Mouse (Mus musculus) adrenal gland, postnatal 4 days (tissue): ENCODE results near the gene Hyal3. TPM values are rescaled to one million over a fixed set of nuclear protein-coding genes. Genes with fewer than 3 reads are reported as not detected.

Experiments used
- DNase-seq, 2 experiments: peaks; one replicate each; pipeline ENCODE4 v3.0.0; 2021 to 2022; ENCODE audit warnings: low spot score in 2 of 2, mixed read lengths in 2 of 2
- total RNA-seq, 2 experiments: library from RNA; stranded (reverse); gene quantifications; 2 replicates each; pipeline ENCODE4 v1.2.3; 2021

Hyal3 gene
- total RNA-seq, 2 experiments from 2014 or later, result 2.7 to 2.9 TPM

- DNase-seq, result peak; percentile 57 to 71
Observed at GRCm38 (mm10) chr9:107633091-107633660, 52.6 kb downstream of the Hyal3 start.

GRCm38 (mm10) chr9:107633661-107634405 lies 53.2 kb downstream of the Hyal3 start:
- no peak for DNase-seq

- DNase-seq, result no peak
Observed at GRCm38 (mm10) chr9:107634406-107635278, 54.0 kb downstream of the Hyal3 start.

- peak; percentile 85 to 94 for DNase-seq
Observed at GRCm38 (mm10) chr9:107635279-107636028, 54.8 kb downstream of the Hyal3 start, which contains the start of gene Gnai2. Gene Gnai2 (minus strand): TSS chr9:107635367.

Other genes with a start within 250 kb of the Hyal3 start
- 10 to 100 TPM; 19.5 to 23.7 TPM for gene Hemk1, start 242.5 kb upstream of the Hyal3 start, total RNA-seq
- 1 to 10 TPM; 4.2 to 4.3 TPM for gene 6430571L13Rik, start 240.2 kb upstream of the Hyal3 start, total RNA-seq
- 10 to 100 TPM; 10.1 to 10.9 TPM for gene Cacna2d2, start 181.2 kb upstream of the Hyal3 start, total RNA-seq
- 10 to 100 TPM; 40.8 to 44.6 TPM for gene Tmem115, start 46.9 kb upstream of the Hyal3 start, total RNA-seq
- 10 to 100 TPM; 19.2 to 21.7 TPM for gene Cyb561d2, start 38.6 kb upstream of the Hyal3 start, total RNA-seq
- gene Nprl2, start 38.6 kb upstream of the Hyal3 start, total RNA-seq, result 10 to 100 TPM; 18.8 to 19.6 TPM
- gene Zmynd10, start 33.5 kb upstream of the Hyal3 start, total RNA-seq, result 1 to 10 TPM in 1 of 2 experiments, under 1 TPM in 1; 0.71 to 1.6 TPM
- gene Rassf1, start 29.3 kb upstream of the Hyal3 start, total RNA-seq, result 10 to 100 TPM; 34.9 to 37.6 TPM
- 10 to 100 TPM; 31.8 to 33.8 TPM for gene Tusc2, start 17.6 kb upstream of the Hyal3 start, total RNA-seq
- gene Hyal2, start 12.9 kb upstream of the Hyal3 start, total RNA-seq, result 10 to 100 TPM; 39.4 to 47.2 TPM
- gene Hyal1, start 3.9 kb upstream of the Hyal3 start, total RNA-seq, result 1 to 10 TPM; 5.1 to 5.4 TPM
- 10 to 100 TPM; 17.4 to 18.0 TPM for gene Naa80, start 1.9 kb upstream of the Hyal3 start, total RNA-seq
- 10 to 100 TPM; 40.9 to 41.4 TPM for gene Ifrd2, start 6.8 kb downstream of the Hyal3 start, total RNA-seq
- gene Sema3b, start 28.4 kb downstream of the Hyal3 start, total RNA-seq, result 10 to 100 TPM; 16.9 to 19.4 TPM
- gene Gnai2, start 54.5 kb downstream of the Hyal3 start, total RNA-seq, result 100 to 1,000 TPM; 345 to 390 TPM
- 10 to 100 TPM; 10.1 to 37.4 TPM for gene Slc38a3, start 88.7 kb downstream of the Hyal3 start, total RNA-seq
- gene Gnat1, start 98.9 kb downstream of the Hyal3 start, total RNA-seq, result 1 to 10 TPM in 1 of 2 experiments, under 1 TPM in 1; 0.73 to 1.6 TPM
- gene Sema3f, start 129.7 kb downstream of the Hyal3 start, total RNA-seq, result 10 to 100 TPM; 28.9 to 32.8 TPM
- 100 to 1,000 TPM; 152 to 155 TPM for gene Rbm5, start 190.2 kb downstream of the Hyal3 start, total RNA-seq